Mouse (Mus musculus) C2C12 (cell line): ENCODE data around the gene Sgpp1.

Experiments used
- CTCF ChIP-seq: IDR thresholded peaks from one replicate; pipeline ENCODE4 v1.5.1; 2011; ENCODE audit not compliant: control insufficient read depth, insufficient read depth, insufficient read length
- MAX ChIP-seq: IDR thresholded peaks from one replicate; pipeline ENCODE4 v1.6.1; 2011; ENCODE audit warnings: mild to moderate bottlenecking, control low read depth
- USF1 ChIP-seq: IDR thresholded peaks from one replicate; pipeline ENCODE4 v1.6.1; 2011; ENCODE audit warnings: low read depth, mild to moderate bottlenecking, control low read depth, moderate library complexity

DNA sequence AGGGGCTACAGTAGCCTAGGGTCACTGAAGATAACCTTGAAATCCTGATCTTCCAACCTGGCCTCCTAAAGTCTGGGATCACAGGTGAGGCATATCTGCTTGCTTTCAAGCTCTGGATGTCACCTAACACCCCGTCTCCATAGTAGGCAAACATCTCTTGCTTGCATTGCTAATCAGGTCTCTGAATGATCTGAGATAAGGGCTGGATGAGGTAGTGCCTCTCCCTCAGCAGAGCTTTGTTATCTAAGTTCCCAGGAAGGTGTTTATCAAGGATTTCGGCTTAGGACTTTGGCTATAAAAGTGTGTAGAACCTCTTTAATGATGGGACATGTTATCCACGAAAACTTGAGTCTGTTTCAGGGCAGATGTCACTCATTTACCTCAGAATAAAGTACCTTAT lies 35.9 kb upstream of the Sgpp1 start:
- TF ChIP-seq CTCF (no peak), MAX (no peak), USF1 (no peak)
